Mouse (Mus musculus): ENCODE data around the gene 4933416C03Rik. TPM values are rescaled to one million over a fixed set of nuclear protein-coding genes. Genes with fewer than 3 reads are reported as not detected.

The 4933416C03Rik gene
- polyA plus RNA-seq, 1 experiment = not detected

DNA sequence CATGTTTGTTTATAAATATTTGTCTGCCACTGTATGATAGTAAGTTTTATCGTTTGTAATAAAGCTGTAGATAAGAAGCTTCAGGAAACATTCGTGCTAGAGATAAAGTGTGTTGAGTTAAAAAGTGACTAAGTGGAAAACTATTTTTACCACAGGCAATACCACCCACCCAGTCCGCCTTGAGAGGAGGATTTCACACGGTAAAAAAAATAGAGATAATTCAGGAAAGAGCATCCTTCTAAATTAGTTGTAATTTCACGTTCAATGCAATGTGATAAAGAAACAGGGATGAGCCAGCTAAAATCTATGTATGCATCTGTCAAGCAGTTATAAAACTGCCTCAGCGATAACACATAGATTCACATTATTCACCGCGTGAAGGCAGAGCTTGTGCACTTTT is 3.3 kb upstream of the 4933416C03Rik start:
- TF ChIP-seq USF1 (IDR thresholded peaks at IDR 0.05; ENCODE audit: low read depth) (no peak), TCF12 (IDR thresholded peaks at IDR 0.05; ENCODE audit: insufficient read depth, poor library complexity, severe bottlenecking) (no peak), REST (IDR thresholded peaks at IDR 0.05; ENCODE audit: insufficient read depth, insufficient read length) (no peak), E2F4 (IDR thresholded peaks at IDR 0.05; ENCODE audit: insufficient read depth) (no peak), SRF (IDR thresholded peaks at IDR 0.05; ENCODE audit: control insufficient read depth, insufficient read length, low read depth) (no peak)
- H3K27me3 ChIP-seq (ENCODE audit: control insufficient read depth, insufficient read depth, insufficient read length) = no peaks in the 10 kb centered on the region
- no peaks in the 10 kb centered on the region for H3K79me2 ChIP-seq (ENCODE audit: control insufficient read depth, insufficient read depth)
- H3K4me2 ChIP-seq (ENCODE audit: low read depth) = no peak overlapping the region
- H3K4me3 ChIP-seq = no peak overlapping the region
- no peak overlapping the region for H3ac ChIP-seq (ENCODE audit: control insufficient read depth, insufficient read length)
- H3K36me3 ChIP-seq (ENCODE audit: control insufficient read depth, insufficient read depth) = no peaks in the 10 kb centered on the region

DNA sequence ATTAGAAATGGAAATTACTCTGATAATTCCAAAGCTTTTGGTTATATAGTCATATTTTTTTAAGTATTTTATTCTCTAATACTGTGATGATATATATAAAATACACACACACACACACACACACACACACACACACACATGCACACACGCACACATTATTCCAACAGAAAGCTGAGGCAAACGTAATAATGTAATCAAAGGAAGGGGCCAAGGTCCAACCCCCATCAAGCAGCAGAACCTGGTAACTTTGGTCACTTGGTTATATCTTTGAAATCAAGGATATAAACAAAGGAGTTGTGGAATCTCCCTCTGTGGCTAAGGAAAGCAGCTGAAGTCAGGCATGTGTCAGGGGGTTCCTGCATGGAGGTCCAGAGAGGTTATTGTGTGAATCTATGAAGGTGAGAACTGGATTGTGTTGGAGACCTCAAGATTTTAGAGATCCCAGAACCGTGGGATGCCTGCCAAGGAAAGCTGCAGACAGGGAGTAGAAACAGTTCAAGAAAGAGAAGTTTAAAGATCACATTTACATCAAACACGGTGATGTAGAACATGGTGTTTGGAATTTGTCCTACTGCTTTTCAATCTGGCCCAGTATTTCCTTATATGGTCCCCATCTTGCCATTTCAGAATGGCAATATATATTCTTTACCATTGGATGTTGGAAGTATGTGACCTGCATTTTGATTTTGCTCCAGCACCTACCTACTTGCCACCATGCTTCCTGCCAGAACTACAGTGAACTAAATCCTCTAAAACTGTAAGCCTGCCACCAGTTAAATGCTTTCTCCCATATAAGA is 2.4 kb upstream of the 4933416C03Rik start:
- Histone ChIP-seq H3K36me3 (ENCODE audit: control insufficient read depth, insufficient read depth) (no peaks in the 10 kb centered on the region), H3K79me2 (ENCODE audit: control insufficient read depth, insufficient read depth) (no peaks in the 10 kb centered on the region), H3K4me2 (ENCODE audit: low read depth) (no peak overlapping the region), H3K27me3 (ENCODE audit: control insufficient read depth, insufficient read depth, insufficient read length) (no peaks in the 10 kb centered on the region), H3ac (ENCODE audit: control insufficient read depth, insufficient read length) (no peak overlapping the region), H3K4me3 (no peak overlapping the region)
- no peak for TF ChIP-seq MAX (IDR thresholded peaks at IDR 0.05; ENCODE audit: low read depth)
- TF ChIP-seq E2F4 (IDR thresholded peaks at IDR 0.05; ENCODE audit: insufficient read depth) = no peak
- no peak for TF ChIP-seq POLR2AphosphoS2 (IDR thresholded peaks at IDR 0.05; ENCODE audit: insufficient read length, low read depth)
- TF ChIP-seq TCF12 (IDR thresholded peaks at IDR 0.05; ENCODE audit: insufficient read depth, poor library complexity, severe bottlenecking) = no peak
- TF ChIP-seq TCF3 (IDR thresholded peaks at IDR 0.05; ENCODE audit: insufficient read length, low read depth) = no peak
- TF ChIP-seq POLR2A (IDR thresholded peaks at IDR 0.05; ENCODE audit: insufficient read length, low read depth) = no peak
- no peak for TF ChIP-seq MYOG (IDR thresholded peaks at IDR 0.05; ENCODE audit: control insufficient read depth in 1 of 3, insufficient read depth in 1 of 3, insufficient read length in 2 of 3, low read depth in 2 of 3)
- no peak for TF ChIP-seq USF1 (IDR thresholded peaks at IDR 0.05; ENCODE audit: low read depth)

- Histone ChIP-seq H3K27me3 (ENCODE audit: control insufficient read depth, insufficient read depth, insufficient read length) (no peaks in the 10 kb centered on the region), H3K4me3 (no peak overlapping the region), H3K4me2 (ENCODE audit: low read depth) (no peak overlapping the region), H3K79me2 (ENCODE audit: control insufficient read depth, insufficient read depth) (no peaks in the 10 kb centered on the region), H3ac (ENCODE audit: control insufficient read depth, insufficient read length) (no peak overlapping the region), H3K36me3 (ENCODE audit: control insufficient read depth, insufficient read depth) (no peaks in the 10 kb centered on the region)
- TF ChIP-seq CEBPB (IDR thresholded peaks at IDR 0.05; ENCODE audit: insufficient read depth, poor library complexity, severe bottlenecking) (no peak), E2F4 (IDR thresholded peaks at IDR 0.05; ENCODE audit: insufficient read depth) (no peak), TCF3 (IDR thresholded peaks at IDR 0.05; ENCODE audit: insufficient read length, low read depth) (no peak), USF1 (IDR thresholded peaks at IDR 0.05; ENCODE audit: low read depth) (no peak), POLR2AphosphoS2 (IDR thresholded peaks at IDR 0.05; ENCODE audit: insufficient read length, low read depth) (no peak), MYOG (IDR thresholded peaks at IDR 0.05; ENCODE audit: control insufficient read depth in 1 of 3, insufficient read depth in 1 of 3, insufficient read length in 2 of 3, low read depth in 2 of 3) (no peak), REST (IDR thresholded peaks at IDR 0.05; ENCODE audit: insufficient read depth, insufficient read length) (no peak), POLR2A (IDR thresholded peaks at IDR 0.05; ENCODE audit: insufficient read length, low read depth) (no peak), MAX (IDR thresholded peaks at IDR 0.05; ENCODE audit: low read depth) (no peak), SRF (IDR thresholded peaks at IDR 0.05; ENCODE audit: control insufficient read depth, insufficient read length, low read depth) (no peak), TCF12 (IDR thresholded peaks at IDR 0.05; ENCODE audit: insufficient read depth, poor library complexity, severe bottlenecking) (no peak), MYOD1 (IDR thresholded peaks at IDR 0.05; ENCODE audit: control insufficient read depth in 1 of 3, insufficient read length in 2 of 3, low read depth in 2 of 3) (no peak)
Measured at GRCm38 (mm10) chr10:116112868-116113267, 849 bp downstream of the 4933416C03Rik start.

- H3K27me3 ChIP-seq (ENCODE audit: control insufficient read depth, insufficient read depth, insufficient read length) = peaks cover 6% of the 10 kb centered on the region
- H3K4me2 ChIP-seq (ENCODE audit: low read depth) = no peak overlapping the region
- H3ac ChIP-seq (ENCODE audit: control insufficient read depth, insufficient read length) = no peak overlapping the region
- TF ChIP-seq POLR2AphosphoS2 (IDR thresholded peaks at IDR 0.05; ENCODE audit: insufficient read length, low read depth) (no peak), E2F4 (IDR thresholded peaks at IDR 0.05; ENCODE audit: insufficient read depth) (no peak), TCF3 (IDR thresholded peaks at IDR 0.05; ENCODE audit: insufficient read length, low read depth) (no peak), TCF12 (IDR thresholded peaks at IDR 0.05; ENCODE audit: insufficient read depth, poor library complexity, severe bottlenecking) (no peak), SRF (IDR thresholded peaks at IDR 0.05; ENCODE audit: control insufficient read depth, insufficient read length, low read depth) (no peak), CEBPB (IDR thresholded peaks at IDR 0.05; ENCODE audit: insufficient read depth, poor library complexity, severe bottlenecking) (no peak), REST (IDR thresholded peaks at IDR 0.05; ENCODE audit: insufficient read depth, insufficient read length) (no peak), MYOD1 (IDR thresholded peaks at IDR 0.05; ENCODE audit: control insufficient read depth in 1 of 3, insufficient read length in 2 of 3, low read depth in 2 of 3) (no peak), POLR2A (IDR thresholded peaks at IDR 0.05; ENCODE audit: insufficient read length, low read depth) (no peak), USF1 (IDR thresholded peaks at IDR 0.05; ENCODE audit: low read depth) (no peak), MYOG (IDR thresholded peaks at IDR 0.05; ENCODE audit: control insufficient read depth in 1 of 3, insufficient read depth in 1 of 3, insufficient read length in 2 of 3, low read depth in 2 of 3) (no peak), MAX (IDR thresholded peaks at IDR 0.05; ENCODE audit: low read depth) (no peak)
- no peaks in the 10 kb centered on the region for H3K36me3 ChIP-seq (ENCODE audit: control insufficient read depth, insufficient read depth)
- H3K4me3 ChIP-seq = no peak overlapping the region
- no peaks in the 10 kb centered on the region for H3K79me2 ChIP-seq (ENCODE audit: control insufficient read depth, insufficient read depth)
Measured at GRCm38 (mm10) chr10:116108730-116109129, 5.0 kb downstream of the 4933416C03Rik start.

DNA sequence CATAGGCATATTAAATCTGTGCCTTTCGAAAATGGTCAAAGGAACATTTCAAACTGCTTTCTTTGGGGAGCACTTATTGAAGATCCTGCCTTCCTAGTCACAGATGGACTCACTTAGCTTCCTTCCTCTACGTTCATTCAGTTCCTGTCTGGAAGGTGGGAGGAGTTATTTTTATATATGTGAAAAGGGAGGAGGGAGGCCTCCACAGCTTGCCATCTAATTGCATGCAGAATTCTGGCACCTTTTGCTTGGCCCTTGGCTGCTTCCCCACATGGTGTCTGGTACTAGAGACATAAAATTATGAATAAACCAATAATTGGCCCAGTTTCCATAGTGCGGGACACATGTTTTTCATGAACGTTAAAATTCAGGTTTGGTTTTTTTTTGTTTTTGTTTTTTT is 5.5 kb downstream of the 4933416C03Rik start:
- Histone ChIP-seq H3ac (ENCODE audit: control insufficient read depth, insufficient read length) (no peak overlapping the region), H3K4me2 (ENCODE audit: low read depth) (no peak overlapping the region), H3K27me3 (ENCODE audit: control insufficient read depth, insufficient read depth, insufficient read length) (peaks cover 6% of the 10 kb centered on the region), H3K36me3 (ENCODE audit: control insufficient read depth, insufficient read depth) (no peaks in the 10 kb centered on the region), H3K79me2 (ENCODE audit: control insufficient read depth, insufficient read depth) (no peaks in the 10 kb centered on the region), H3K4me3 (no peak overlapping the region)
- TF ChIP-seq USF1 (IDR thresholded peaks at IDR 0.05; ENCODE audit: low read depth) = no peak
- no peak for TF ChIP-seq TCF12 (IDR thresholded peaks at IDR 0.05; ENCODE audit: insufficient read depth, poor library complexity, severe bottlenecking)
- TF ChIP-seq POLR2A (IDR thresholded peaks at IDR 0.05; ENCODE audit: insufficient read length, low read depth) = no peak
- TF ChIP-seq POLR2AphosphoS2 (IDR thresholded peaks at IDR 0.05; ENCODE audit: insufficient read length, low read depth) = no peak
- TF ChIP-seq MYOG (IDR thresholded peaks at IDR 0.05; ENCODE audit: control insufficient read depth in 1 of 3, insufficient read depth in 1 of 3, insufficient read length in 2 of 3, low read depth in 2 of 3) = no peak
- TF ChIP-seq MYOD1 (IDR thresholded peaks at IDR 0.05; ENCODE audit: control insufficient read depth in 1 of 3, insufficient read length in 2 of 3, low read depth in 2 of 3) = no peak
- TF ChIP-seq MAX (IDR thresholded peaks at IDR 0.05; ENCODE audit: low read depth) = no peak
- TF ChIP-seq E2F4 (IDR thresholded peaks at IDR 0.05; ENCODE audit: insufficient read depth) = no peak
- TF ChIP-seq REST (IDR thresholded peaks at IDR 0.05; ENCODE audit: insufficient read depth, insufficient read length) = no peak
- TF ChIP-seq TCF3 (IDR thresholded peaks at IDR 0.05; ENCODE audit: insufficient read length, low read depth) = no peak
- no peak for TF ChIP-seq CEBPB (IDR thresholded peaks at IDR 0.05; ENCODE audit: insufficient read depth, poor library complexity, severe bottlenecking)
- no peak for TF ChIP-seq SRF (IDR thresholded peaks at IDR 0.05; ENCODE audit: control insufficient read depth, insufficient read length, low read depth)
